Mouse (Mus musculus) embryonic fibroblast, embryonic 13.5 days (primary cell): ENCODE measurements around the gene Rbm28.

ENCODE experiments used
- CTCF ChIP-seq: IDR thresholded peaks from 2 replicates; pipeline ENCODE4 v1.5.1; 2011; ENCODE audit warnings: mild to moderate bottlenecking, control low read depth, low read length, moderate library complexity, borderline replicate concordance; ENCODE audit not compliant: insufficient read depth
- POLR2A ChIP-seq: IDR thresholded peaks from 2 replicates; pipeline ENCODE4 v1.6.1; 2011; ENCODE audit warnings: low read depth, mild to moderate bottlenecking, control low read depth, low read length, moderate library complexity

DNA sequence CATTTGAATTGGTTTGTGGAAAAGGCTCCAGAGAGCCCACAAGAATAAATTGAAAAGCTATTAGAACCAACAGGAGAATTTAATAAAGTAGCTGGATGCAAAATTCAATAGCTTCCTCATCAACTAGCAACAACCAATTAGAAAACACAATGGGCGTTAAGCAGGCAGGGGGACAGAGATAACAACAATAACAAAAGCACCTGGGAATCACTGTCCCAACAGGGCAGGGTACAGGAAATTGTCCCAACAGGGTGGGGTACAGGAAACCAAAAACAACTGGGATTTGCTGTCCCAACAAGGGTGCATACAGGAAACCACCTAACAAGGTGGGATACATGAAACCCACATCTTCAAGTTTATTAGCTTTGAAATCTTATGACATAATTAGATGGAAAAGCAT lies 56.4 kb downstream of the Rbm28 start:
- no peak for TF ChIP-seq CTCF
- no peak for TF ChIP-seq POLR2A
